Mouse (Mus musculus) liver, postnatal 0 days (tissue): ENCODE measurements around the gene Hspb3.

Source experiments
- CTCF ChIP-seq: sonication (generic); IDR thresholded peaks from 2 replicates; pipeline ENCODE4 v1.5.1; 2016; ENCODE audit warnings: antibody characterized with exemption, low read depth
- EP300 ChIP-seq: IDR thresholded peaks from 2 replicates; pipeline ENCODE4 v1.6.1; 2016; ENCODE audit warnings: antibody characterized with exemption, low read depth, mild to moderate bottlenecking

- TF ChIP-seq CTCF (no peak), EP300 (no peak)
Measured at GRCm38 (mm10) chr13:113696838-113697321, 33.4 kb upstream of the Hspb3 start.
